In genomic region chr14:23684463-23685066, GRCm38 (mm10) we compare ENCODE assay signal across 11 mouse cellular contexts.
DNase-seq lines count a peak whose midpoint lies in the region; ATAC-seq and TF ChIP-seq lines count a peak whose summit lies in the region.
"Had no signal": no experiment of that assay in that cellular context is flagged by ENCODE, and none has a peak within 500 bp of the region (broad histone marks: within the 10 kb centered on the region; RNA-seq: fewer than 3 reads in every experiment).

No protein-coding gene starts in this region.

- 36% methylated on average over 3 of the region's 3 CpGs for WGBS in kidney, adult 2 months
- 40% methylated on average over 3 of the region's 3 CpGs for WGBS in kidney, embryonic 15.5 days

- H3K9me3 ChIP-seq in kidney, embryonic 15.5 days (replicated peaks) = no peaks in the 10 kb centered on the region
- H3K9me3 ChIP-seq: hindbrain, embryonic 15.5 days had no signal

- ATAC-seq in kidney, embryonic 15.5 days (replicated peaks; ENCODE audit: low FRiP score) = no peak

- H3K4me1 ChIP-seq in kidney, adult 2 months (ENCODE audit: control insufficient read depth, insufficient read depth, low read length) = no peaks in the 10 kb centered on the region
- no peaks in the 10 kb centered on the region for H3K4me1 ChIP-seq in kidney, embryonic 15.5 days
- H3K4me1 ChIP-seq: hindbrain, embryonic 15.5 days had no signal

- no peak overlapping the region for H3K4me2 ChIP-seq in kidney, embryonic 15.5 days
- H3K4me2 ChIP-seq: heart, embryonic 11.5 days; hindbrain, embryonic 15.5 days had no signal

- DNase-seq in cerebellum, adult 9-11 months = peak; percentile 4
- no peak for DNase-seq in cerebellum, postnatal 4 days (ENCODE audit: low spot score in 2 of 2)
- peak; percentile 40 for DNase-seq in kidney, adult 2 months
- DNase-seq in thymus, postnatal 4 days = peak; percentile 5
- DNase-seq in thymus, adult 18-20 months = no peak
- no peak for DNase-seq in urinary bladder, postnatal 10 days (ENCODE audit: low spot score)
- DNase-seq in gastrocnemius, postnatal 25 days = no peak

- H3K36me3 ChIP-seq in kidney, adult 2 months (ENCODE audit: control insufficient read depth, insufficient read depth, low read length) = no peaks in the 10 kb centered on the region
- H3K36me3 ChIP-seq in kidney, embryonic 15.5 days = no peaks in the 10 kb centered on the region
- H3K36me3 ChIP-seq: hindbrain, embryonic 15.5 days had no signal

- TF ChIP-seq POLR2A in kidney, adult 2 months (IDR thresholded peaks at IDR 0.05; ENCODE audit: low read depth, low read length) = no peak

- no peak; the same call in 1 of the 2 replicates for TF ChIP-seq CTCF in kidney, adult 2 months (conservative IDR thresholded peaks at IDR 0.05; ENCODE audit: insufficient read depth, insufficient read length, low read depth, low read length)

- no peak overlapping the region for H3K9ac ChIP-seq in kidney, embryonic 15.5 days
- H3K9ac ChIP-seq: hindbrain, embryonic 15.5 days had no signal

- no peak overlapping the region for H3K4me3 ChIP-seq in kidney, adult 2 months (ENCODE audit: insufficient read depth, low read depth, low read length)
- no peak overlapping the region for H3K4me3 ChIP-seq in kidney, embryonic 15.5 days (replicated peaks)
- H3K4me3 ChIP-seq: hindbrain, embryonic 15.5 days had no signal

- H3K27me3 ChIP-seq in kidney, adult 2 months (replicated peaks; ENCODE audit: control insufficient read depth, insufficient read depth, low read length) = no peaks in the 10 kb centered on the region
- H3K27me3 ChIP-seq in kidney, embryonic 15.5 days = no peaks in the 10 kb centered on the region
- H3K27me3 ChIP-seq: hindbrain, embryonic 15.5 days had no signal

- H3K27ac ChIP-seq in kidney, adult 2 months (ENCODE audit: insufficient read depth, low read depth, low read length) = no peak overlapping the region
- H3K27ac ChIP-seq in kidney, embryonic 15.5 days = no peak overlapping the region
- H3K27ac ChIP-seq: hindbrain, embryonic 15.5 days; macrophage had no signal

Comparison
In these comparisons a context has a peak if more than half of its experiments do, and no peak if none do; other contexts are left out.
1. DNase-seq: peak in cerebellum, adult 9-11 months (single experiment), kidney, adult 2 months (single experiment) and thymus, postnatal 4 days (single experiment); none in cerebellum, postnatal 4 days (0 of 2), thymus, adult 18-20 months (0 of 2), urinary bladder, postnatal 10 days (single experiment) and gastrocnemius, postnatal 25 days (single experiment).